ENCODE assay signal across 9 mouse cellular contexts in the genomic region with DNA sequence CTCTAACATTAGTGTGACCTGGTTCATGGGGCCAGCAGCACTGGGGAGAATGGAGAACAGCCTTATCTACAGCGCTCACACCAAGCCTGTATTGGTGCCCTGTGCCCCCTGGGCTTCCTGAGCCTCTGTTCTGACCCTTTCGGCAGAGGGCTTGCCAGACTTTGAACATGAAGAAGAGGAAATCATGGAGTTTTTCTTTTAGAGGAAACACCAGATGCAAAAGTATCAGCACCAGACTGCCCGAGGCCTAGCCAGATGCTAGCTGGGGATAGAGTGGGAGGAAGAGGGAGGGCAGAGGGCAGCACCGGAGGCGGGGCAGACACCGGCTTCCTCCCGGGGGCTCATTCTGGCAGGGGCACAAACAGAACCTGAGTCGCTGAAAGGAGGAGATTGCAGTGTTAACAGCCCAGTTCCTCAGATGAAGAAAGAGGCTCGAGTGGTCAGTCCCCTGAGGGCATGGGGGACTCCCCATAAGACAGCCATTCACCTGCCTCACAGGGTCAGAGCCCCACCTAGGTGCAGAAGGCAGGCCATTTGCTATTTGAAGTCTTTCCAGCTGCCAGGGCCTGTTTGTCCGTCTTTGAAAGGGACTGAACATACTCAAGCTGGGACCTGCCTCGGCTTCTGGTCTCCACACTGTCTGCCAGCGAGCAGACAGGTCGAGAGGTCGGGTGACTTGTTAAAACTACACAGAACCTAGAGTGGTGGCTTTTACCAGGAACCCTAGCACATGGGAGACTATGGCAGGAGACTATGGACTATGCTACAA. TPM values are rescaled to one million over a fixed set of nuclear protein-coding genes. Genes with fewer than 3 reads are reported as not detected.
DNase-seq lines count a peak whose midpoint lies in the region; ATAC-seq and TF ChIP-seq lines count a peak whose summit lies in the region.
"Had no signal": no experiment of that assay in that cellular context is flagged by ENCODE, and none has a peak within 500 bp of the region (broad histone marks: within the 10 kb centered on the region; RNA-seq: fewer than 3 reads in every experiment).

No protein-coding gene starts in this region.

- peaks cover 69% of the 10 kb centered on the region for H3K36me3 ChIP-seq in embryonic facial prominence, embryonic 10.5 days (replicated peaks)
- H3K36me3 ChIP-seq in liver, embryonic 15.5 days (replicated peaks): peaks cover 30% of the 10 kb centered on the region

- WGBS in lung, adult 2 months: 39% methylated on average over 14 of the region's 14 CpGs
- WGBS in embryonic facial prominence, embryonic 10.5 days: 27% methylated on average over 14 of the region's 14 CpGs
- 19% methylated on average over 14 of the region's 14 CpGs for WGBS in liver, embryonic 15.5 days (ENCODE audit: insufficient replicate concordance)

- peak; percentile 71 to 75 for ATAC-seq in hematopoietic stem cell, adult 5-6 weeks (replicated peaks in 1 of 2; ENCODE audit: insufficient read depth in 1 of 2, low FRiP score in 2 of 2, low TSS enrichment in 1 of 2, low read depth in 1 of 2, poor library complexity in 2 of 2, severe bottlenecking in 2 of 2)
- ATAC-seq in liver, embryonic 15.5 days (ENCODE audit: insufficient read depth): peak; percentile 51
- no peak for ATAC-seq in frontal cortex, adult (ENCODE audit: low TSS enrichment)

- no peak overlapping the region for H3K4me3 ChIP-seq in lung, adult 2 months (replicated peaks; ENCODE audit: extremely low read depth, low read depth, low read length)
- H3K4me3 ChIP-seq in embryonic facial prominence, embryonic 10.5 days: peak overlapping the region; percentile 33
- H3K4me3 ChIP-seq in liver, embryonic 15.5 days (replicated peaks): no peak overlapping the region
- H3K4me3 ChIP-seq: neural tube, embryonic 13.5 days had no signal

- H3K9ac ChIP-seq in liver, embryonic 15.5 days: peak overlapping the region; percentile 16; the same call in 1 of the 2 replicates

- H3K27ac ChIP-seq in embryonic facial prominence, embryonic 10.5 days (replicated peaks): peak overlapping the region; percentile 64
- peak overlapping the region; percentile 5 for H3K27ac ChIP-seq in liver, embryonic 15.5 days (replicated peaks)

- H3K4me2 ChIP-seq in liver, embryonic 15.5 days: peak overlapping the region; percentile 23
- H3K4me2 ChIP-seq: neural tube, embryonic 13.5 days had no signal

- TF ChIP-seq CTCF in lung, adult 2 months (IDR thresholded peaks at IDR 0.05; ENCODE audit: insufficient read depth, low read length): no peak

- H3K4me1 ChIP-seq in lung, adult 2 months (ENCODE audit: control insufficient read depth, insufficient read depth, low read length): peaks cover 6% of the 10 kb centered on the region
- peaks cover 51% of the 10 kb centered on the region for H3K4me1 ChIP-seq in embryonic facial prominence, embryonic 10.5 days
- peaks cover 47% of the 10 kb centered on the region for H3K4me1 ChIP-seq in liver, embryonic 15.5 days (replicated peaks)
- H3K4me1 ChIP-seq: neural tube, embryonic 13.5 days had no signal

- peak; percentile 54 to 65 for DNase-seq in lung, postnatal 4 days
- no peak for DNase-seq in lung, adult 2 months
- peak; percentile 73 for DNase-seq in embryonic facial prominence, embryonic 10.5 days (ENCODE audit: low spot score)
- no peak for DNase-seq in testis, postnatal 14 days (ENCODE audit: low spot score)
- no peak for DNase-seq in gastrocnemius, postnatal 25 days

- no peaks in the 10 kb centered on the region for H3K9me3 ChIP-seq in embryonic facial prominence, embryonic 10.5 days
- H3K9me3 ChIP-seq in liver, embryonic 15.5 days (replicated peaks): no peaks in the 10 kb centered on the region
- H3K9me3 ChIP-seq: neural tube, embryonic 13.5 days had no signal

- no peak for TF ChIP-seq POLR2A in lung, adult 2 months (IDR thresholded peaks at IDR 0.05; ENCODE audit: borderline replicate concordance, extremely low read depth, low read depth, low read length)

- H3K27me3 ChIP-seq in embryonic facial prominence, embryonic 10.5 days (replicated peaks; ENCODE audit: low read depth, poor library complexity, severe bottlenecking): no peaks in the 10 kb centered on the region
- no peaks in the 10 kb centered on the region for H3K27me3 ChIP-seq in liver, embryonic 15.5 days
- H3K27me3 ChIP-seq: neural tube, embryonic 13.5 days had no signal

RNA-seq across cellular contexts. Expression of gene Map4k2, which starts 8.5 kb away (rescaled TPM):
- 303 and 441 TPM in 2 replicates for polyA plus RNA-seq in lung, adult 2 months (2012; rRNA removed)
- polyA plus RNA-seq in embryonic facial prominence, embryonic 10.5 days (2016; fragmentation: Nextera tagmentation; extraction: Ambion mirVana): 11.0 and 14.0 TPM in 2 replicates
- 71.5 and 88.1 TPM in 2 replicates for total RNA-seq in hematopoietic stem cell, adult 5-6 weeks (2017)
- 7.7 and 9.1 TPM in 2 replicates for polyA plus RNA-seq in liver, embryonic 15.5 days (2015; fragmentation: Nextera tagmentation; extraction: Ambion mirVana)
- 10 to 100 TPM in 1 of 2 experiments, 1 to 10 TPM in 1; 9.2 to 14.6 TPM for total RNA-seq in gastrocnemius, postnatal 25 days (2021)

RNA-seq across cellular contexts. Expression of gene Sf1, which starts 14.1 kb away (rescaled TPM):
- 136 and 194 TPM in 2 replicates for polyA plus RNA-seq in lung, adult 2 months (2012; rRNA removed)
- 185 and 205 TPM in 2 replicates for polyA plus RNA-seq in embryonic facial prominence, embryonic 10.5 days (2016; fragmentation: Nextera tagmentation; extraction: Ambion mirVana)
- 298 and 325 TPM in 2 replicates for total RNA-seq in hematopoietic stem cell, adult 5-6 weeks (2017)
- polyA plus RNA-seq in liver, embryonic 15.5 days (2015; fragmentation: Nextera tagmentation; extraction: Ambion mirVana): 64.3 and 68.8 TPM in 2 replicates
- total RNA-seq in gastrocnemius, postnatal 25 days (2021): 10 to 100 TPM; 65.5 to 75.2 TPM

RNA-seq across cellular contexts. Expression of gene Men1, which starts 14.6 kb away (rescaled TPM):
- polyA plus RNA-seq in lung, adult 2 months (2012; rRNA removed): 52.1 and 56.2 TPM in 2 replicates
- 122 and 130 TPM in 2 replicates for polyA plus RNA-seq in embryonic facial prominence, embryonic 10.5 days (2016; fragmentation: Nextera tagmentation; extraction: Ambion mirVana)
- total RNA-seq in hematopoietic stem cell, adult 5-6 weeks (2017): 26.4 and 31.8 TPM in 2 replicates
- 25.1 and 25.4 TPM in 2 replicates for polyA plus RNA-seq in liver, embryonic 15.5 days (2015; fragmentation: Nextera tagmentation; extraction: Ambion mirVana)
- 1 to 10 TPM; 5.0 to 7.0 TPM for total RNA-seq in gastrocnemius, postnatal 25 days (2021)

RNA-seq across cellular contexts. Expression of gene Pygm, which starts 34.8 kb away (rescaled TPM):
- polyA plus RNA-seq in lung, adult 2 months (2012; rRNA removed): 32.8 and 135 TPM in 2 replicates
- 1.1 and 2.2 TPM in 2 replicates for polyA plus RNA-seq in embryonic facial prominence, embryonic 10.5 days (2016; fragmentation: Nextera tagmentation; extraction: Ambion mirVana)
- total RNA-seq in hematopoietic stem cell, adult 5-6 weeks (2017): 6.7 and 9.9 TPM in 2 replicates
- 6.4 and 9.2 TPM in 2 replicates for polyA plus RNA-seq in liver, embryonic 15.5 days (2015; fragmentation: Nextera tagmentation; extraction: Ambion mirVana)
- total RNA-seq in gastrocnemius, postnatal 25 days (2021): 1,000 to 10,000 TPM; 5,552 to 6,904 TPM

RNA-seq across cellular contexts. Expression of gene Cdc42bpg, which starts 43.1 kb away (rescaled TPM):
- polyA plus RNA-seq in lung, adult 2 months (2012; rRNA removed): 132 and 133 TPM in 2 replicates
- polyA plus RNA-seq in embryonic facial prominence, embryonic 10.5 days (2016; fragmentation: Nextera tagmentation; extraction: Ambion mirVana): 0.12 and 0.39 TPM in 2 replicates
- total RNA-seq in hematopoietic stem cell, adult 5-6 weeks (2017): 2.9 and 4.3 TPM in 2 replicates
- 0.21 and 0.38 TPM in 2 replicates for polyA plus RNA-seq in liver, embryonic 15.5 days (2015; fragmentation: Nextera tagmentation; extraction: Ambion mirVana)
- total RNA-seq in gastrocnemius, postnatal 25 days (2021): 1 to 10 TPM; 4.0 to 5.1 TPM

Comparison
In these comparisons a context has a peak if more than half of its experiments do, and no peak if none do; other contexts are left out.
1. DNase-seq: peak in lung, postnatal 4 days (2 of 2) and embryonic facial prominence, embryonic 10.5 days (single experiment); none in lung, adult 2 months (single experiment), testis, postnatal 14 days (single experiment) and gastrocnemius, postnatal 25 days (single experiment).
2. RNA of gene Map4k2, which starts 8.5 kb away (polyA plus RNA-seq): 303 to 441 TPM in lung, adult 2 months; 11.0 to 14.0 TPM in embryonic facial prominence, embryonic 10.5 days and 7.7 to 9.1 TPM in liver, embryonic 15.5 days; every median in the first group is over 10 times any median in the second.